Mouse (Mus musculus): ENCODE measurements around the gene Acox2. TPM values are rescaled to one million over a fixed set of nuclear protein-coding genes. Genes with fewer than 3 reads are reported as not detected.
"Not testable (repeated sequence)": the region's sequence is repeated elsewhere in the genome, so short reads cannot be mapped to it uniquely, and the experiment has no call there.

The Acox2 gene
- polyA plus RNA-seq (2017; shearing (Covaris generic)): not detected

- ATAC-seq: no peak
Measured at GRCm38 (mm10) chr14:8259166-8259565, at the start of gene Acox2. Gene Acox2, minus strand, starts transcription at chr14:8259353.

- no peak for ATAC-seq
Measured at GRCm38 (mm10) chr14:8308650-8309049, 49.5 kb upstream of the Acox2 start.

- ATAC-seq: no peak
Measured at GRCm38 (mm10) chr14:8306884-8307283, 47.7 kb upstream of the Acox2 start.

- ATAC-seq: no peak
Measured at GRCm38 (mm10) chr14:8305014-8305413, 45.9 kb upstream of the Acox2 start.

GRCm38 (mm10) chr14:8304082-8304481 lies 44.9 kb upstream of the Acox2 start:
- no peak for ATAC-seq

GRCm38 (mm10) chr14:8302687-8303086 lies 43.5 kb upstream of the Acox2 start:
- ATAC-seq: no peak

- ATAC-seq: no peak
Measured at GRCm38 (mm10) chr14:8300281-8300680, 41.1 kb upstream of the Acox2 start.

GRCm38 (mm10) chr14:8297889-8298293 lies 38.7 kb upstream of the Acox2 start:
- ATAC-seq: no peak

GRCm38 (mm10) chr14:8294257-8294656 lies 35.1 kb upstream of the Acox2 start:
- ATAC-seq: no peak

GRCm38 (mm10) chr14:8286595-8286994 lies 27.4 kb upstream of the Acox2 start:
- peak; percentile 41 for ATAC-seq

GRCm38 (mm10) chr14:8283784-8284183 lies 24.6 kb upstream of the Acox2 start:
- ATAC-seq: no peak

- ATAC-seq: not testable (repeated sequence)
Measured at GRCm38 (mm10) chr14:8271281-8271680, 12.1 kb upstream of the Acox2 start.

- no peak for ATAC-seq
Measured at GRCm38 (mm10) chr14:8264378-8264777, 5.2 kb upstream of the Acox2 start.

GRCm38 (mm10) chr14:8262242-8262641 lies 3.1 kb upstream of the Acox2 start:
- no peak for ATAC-seq

GRCm38 (mm10) chr14:8260214-8260613 lies 1.1 kb upstream of the Acox2 start:
- ATAC-seq: no peak

GRCm38 (mm10) chr14:8258752-8259151 lies 401 bp downstream of the Acox2 start:
- ATAC-seq: no peak

- ATAC-seq: no peak
Measured at GRCm38 (mm10) chr14:8258335-8258627, 872 bp downstream of the Acox2 start.

- ATAC-seq: no peak
Measured at GRCm38 (mm10) chr14:8257521-8258334, 1.4 kb downstream of the Acox2 start.

- ATAC-seq: no peak
Measured at GRCm38 (mm10) chr14:8256881-8257280, 2.3 kb downstream of the Acox2 start.

GRCm38 (mm10) chr14:8256072-8256471 lies 3.1 kb downstream of the Acox2 start:
- ATAC-seq: no peak

GRCm38 (mm10) chr14:8255076-8255729 lies 4.0 kb downstream of the Acox2 start:
- no peak for ATAC-seq

GRCm38 (mm10) chr14:8251330-8251885 lies 7.7 kb downstream of the Acox2 start:
- no peak for ATAC-seq

- ATAC-seq: no peak
Measured at GRCm38 (mm10) chr14:8250141-8250871, 8.8 kb downstream of the Acox2 start.

Data from inflammation-experienced regulatory T-cells, adult 6 months (primary cell).